25 mouse cellular contexts compared by ENCODE assay signal in the genomic region with DNA sequence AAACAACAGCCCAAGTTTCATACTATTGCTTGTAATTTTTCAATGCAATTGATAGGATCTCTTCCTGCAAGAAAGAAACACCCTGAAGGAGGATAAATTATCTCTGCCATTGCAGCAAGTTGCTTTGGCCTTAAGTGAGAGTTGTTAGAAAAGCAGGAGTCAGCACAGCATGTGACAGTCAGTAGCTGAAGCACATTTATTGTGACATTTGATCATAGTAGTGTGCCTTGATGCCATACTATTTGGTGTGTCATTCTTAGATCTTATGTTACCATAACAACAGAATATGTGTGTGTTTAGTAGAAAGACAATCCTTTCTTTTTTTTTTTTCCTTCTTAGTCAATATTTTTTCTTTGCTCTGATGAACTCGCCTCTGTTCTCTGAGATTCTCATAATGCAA.
"Had no signal": no experiment of that assay in that cellular context is flagged by ENCODE, and none has a peak within 500 bp of the region (broad histone marks: within the 10 kb centered on the region; RNA-seq: fewer than 3 reads in every experiment).

No protein-coding gene starts in this region.

- H3K4me2 ChIP-seq: heart, embryonic 11.5 days; heart, embryonic 13.5 days; heart, embryonic 15.5 days; hindbrain, embryonic 13.5 days; hindbrain, embryonic 15.5 days; kidney, embryonic 15.5 days; limb, embryonic 13.5 days; limb, embryonic 15.5 days had no signal

- ATAC-seq: hindbrain, postnatal 0 days; intestine, embryonic 16.5 days had no signal

- H3K27me3 ChIP-seq: heart, embryonic 13.5 days; heart, embryonic 15.5 days; hindbrain, embryonic 13.5 days; hindbrain, embryonic 15.5 days; kidney, embryonic 15.5 days; limb, embryonic 13.5 days; limb, embryonic 15.5 days had no signal

- H3K27ac ChIP-seq: heart, adult 2 months; heart, embryonic 13.5 days; heart, embryonic 15.5 days; hindbrain, embryonic 13.5 days; hindbrain, embryonic 15.5 days; hindbrain, postnatal 0 days; kidney, embryonic 15.5 days; kidney, postnatal 0 days; limb, embryonic 13.5 days; limb, embryonic 15.5 days had no signal

- DNase-seq: gastrocnemius, postnatal 14 days; gastrocnemius, postnatal 36 days; heart, adult 11 months; heart, adult 2 months; heart, postnatal 14 days; heart, postnatal 36 days; kidney, adult 11 months; kidney, adult 2 months; kidney, adult 9 months; kidney, postnatal 14 days; kidney, postnatal 36 days; layer of hippocampus, adult 9-11 months; layer of hippocampus, postnatal 36 days; left cerebral cortex, postnatal 4 days had no signal

- H3K4me3 ChIP-seq: heart, adult 2 months; heart, embryonic 13.5 days; heart, embryonic 15.5 days; hindbrain, embryonic 13.5 days; hindbrain, embryonic 15.5 days; kidney, embryonic 15.5 days; limb, embryonic 13.5 days; limb, embryonic 15.5 days had no signal

- H3K36me3 ChIP-seq: heart, embryonic 13.5 days; heart, embryonic 15.5 days; hindbrain, embryonic 13.5 days; hindbrain, embryonic 15.5 days; kidney, embryonic 15.5 days; limb, embryonic 13.5 days; limb, embryonic 15.5 days had no signal

- H3K4me1 ChIP-seq: heart, embryonic 13.5 days; heart, embryonic 15.5 days; hindbrain, embryonic 13.5 days; hindbrain, embryonic 15.5 days; kidney, embryonic 15.5 days; limb, embryonic 13.5 days; limb, embryonic 15.5 days had no signal

- H3K9me3 ChIP-seq: heart, embryonic 13.5 days; heart, embryonic 15.5 days; hindbrain, embryonic 13.5 days; hindbrain, embryonic 15.5 days; kidney, embryonic 15.5 days; limb, embryonic 13.5 days; limb, embryonic 15.5 days had no signal

- H3K9ac ChIP-seq: heart, embryonic 13.5 days; heart, embryonic 15.5 days; hindbrain, embryonic 13.5 days; hindbrain, embryonic 15.5 days; kidney, embryonic 15.5 days; limb, embryonic 13.5 days; limb, embryonic 15.5 days had no signal
